Mouse (Mus musculus) layer of hippocampus, postnatal 36 days (tissue): ENCODE data around the gene Fam208a. TPM values are rescaled to one million over a fixed set of nuclear protein-coding genes. Genes with fewer than 3 reads are reported as not detected.

ENCODE experiments used
- DNase-seq, 2 experiments: peaks; one replicate each; pipeline ENCODE4 v3.0.0; 2022
- microRNA-seq, 2 experiments: library from miRNA; unstranded; fragments of <30 nt; microRNA quantifications; one replicate each; pipeline ENCODE4 v1.2.0; 2021
- total RNA-seq, 2 experiments: library from RNA; stranded (reverse); gene quantifications; 2 replicates each; pipeline ENCODE4 v1.2.3; 2021

Gene Fam208a
- total RNA-seq, 2 experiments from 2014 or later: 34.1 to 38.4 TPM

- no peak for DNase-seq
Observed at GRCm38 (mm10) chr14:27422301-27422700, 6.3 kb upstream of the Fam208a start.

- DNase-seq: peak; percentile 84 to 85
Observed at GRCm38 (mm10) chr14:27428973-27429711, 508 bp downstream of the Fam208a start.

- no peak for DNase-seq
Observed at GRCm38 (mm10) chr14:27430280-27430679, 1.6 kb downstream of the Fam208a start.

GRCm38 (mm10) chr14:27432064-27432463 is 3.4 kb downstream of the Fam208a start:
- DNase-seq: no peak

GRCm38 (mm10) chr14:27436116-27436515 is 7.5 kb downstream of the Fam208a start:
- DNase-seq: no peak

GRCm38 (mm10) chr14:27436826-27437225 is 8.2 kb downstream of the Fam208a start:
- DNase-seq: no peak

- no peak for DNase-seq
Observed at GRCm38 (mm10) chr14:27440921-27441320, 12.3 kb downstream of the Fam208a start.

GRCm38 (mm10) chr14:27444851-27445281 is 16.2 kb downstream of the Fam208a start:
- no peak for DNase-seq

- no peak for DNase-seq
Observed at GRCm38 (mm10) chr14:27446963-27447362, 18.3 kb downstream of the Fam208a start.

GRCm38 (mm10) chr14:27491399-27491798 is 62.8 kb downstream of the Fam208a start:
- no peak for DNase-seq

- DNase-seq: no peak
Observed at GRCm38 (mm10) chr14:27493516-27493915, 64.9 kb downstream of the Fam208a start.

GRCm38 (mm10) chr14:27501096-27501495 is 72.5 kb downstream of the Fam208a start:
- DNase-seq: no peak

- DNase-seq: peak; percentile 100
Observed at GRCm38 (mm10) chr14:27507894-27508643, 79.4 kb downstream of the Fam208a start, which contains the start of gene Ccdc66. Ccdc66 (minus strand) TSS chr14:27508460.

- no peak for DNase-seq
Observed at GRCm38 (mm10) chr14:27508644-27509301, 80.1 kb downstream of the Fam208a start.

- DNase-seq: no peak
Observed at GRCm38 (mm10) chr14:27524541-27524940, 95.9 kb downstream of the Fam208a start.

Small RNA genes within 50 kb of the gene (microRNA-seq; reads per million reads assigned to microRNA genes)
- gene Gm23633: 0 reads per million in 2 experiments

Other genes with a start within 250 kb of the Fam208a start
- gene Ccdc66, start 79.6 kb downstream of the Fam208a start, total RNA-seq: 10 to 100 TPM; 18.8 to 20.2 TPM
- 100 to 1,000 TPM; 221 to 266 TPM for gene Erc2, start 193.6 kb downstream of the Fam208a start, total RNA-seq